Mouse (Mus musculus) embryo, embryonic 10 days (tissue): ENCODE data around the gene Cav2.

Experiments used
- DNase-seq: peaks from one replicate; pipeline ENCODE4 v3.0.0-alpha.2; 2015; ENCODE audit warnings: low spot score

Gene Cav2

DNA sequence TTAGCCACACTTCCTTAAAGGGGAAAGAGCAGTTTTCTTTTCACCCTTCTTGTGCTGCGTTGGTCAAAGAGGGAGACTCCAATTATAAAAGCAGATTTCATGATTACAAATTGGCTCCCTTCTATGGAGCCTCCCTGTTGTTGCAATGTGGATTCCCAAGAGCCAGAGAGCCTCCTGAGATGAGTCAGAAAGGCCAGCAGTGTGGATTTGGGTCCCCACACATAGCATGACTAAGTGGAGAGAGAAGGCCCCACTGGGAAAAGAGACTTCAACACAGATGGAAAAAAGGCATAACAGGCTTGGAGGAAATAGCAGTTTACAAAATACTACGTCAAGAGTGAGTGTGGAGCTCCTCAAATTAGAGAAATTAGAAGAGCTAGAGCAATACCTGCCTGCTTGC lies 28.3 kb downstream of the Cav2 start:
- DNase-seq = no peak

DNA sequence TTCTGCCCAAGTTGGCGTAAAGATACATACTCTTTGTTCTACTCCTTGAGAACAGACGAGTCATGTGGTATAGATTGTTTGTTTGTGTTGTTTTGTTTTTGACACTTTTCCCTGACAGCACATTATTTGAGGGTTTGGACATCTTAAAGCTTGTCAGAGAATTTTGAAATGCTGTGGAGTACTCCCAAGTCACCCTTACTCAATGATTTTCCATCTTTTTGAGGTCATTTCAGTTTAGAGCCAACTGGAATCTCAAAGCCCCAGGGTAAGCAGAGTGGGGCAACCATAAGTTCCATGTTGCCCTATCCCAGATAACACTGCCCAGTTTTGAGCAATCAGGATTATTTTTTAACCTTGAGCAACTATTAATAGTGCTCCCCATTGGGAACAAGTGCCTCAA lies 33.3 kb downstream of the Cav2 start:
- no peak for DNase-seq

DNA sequence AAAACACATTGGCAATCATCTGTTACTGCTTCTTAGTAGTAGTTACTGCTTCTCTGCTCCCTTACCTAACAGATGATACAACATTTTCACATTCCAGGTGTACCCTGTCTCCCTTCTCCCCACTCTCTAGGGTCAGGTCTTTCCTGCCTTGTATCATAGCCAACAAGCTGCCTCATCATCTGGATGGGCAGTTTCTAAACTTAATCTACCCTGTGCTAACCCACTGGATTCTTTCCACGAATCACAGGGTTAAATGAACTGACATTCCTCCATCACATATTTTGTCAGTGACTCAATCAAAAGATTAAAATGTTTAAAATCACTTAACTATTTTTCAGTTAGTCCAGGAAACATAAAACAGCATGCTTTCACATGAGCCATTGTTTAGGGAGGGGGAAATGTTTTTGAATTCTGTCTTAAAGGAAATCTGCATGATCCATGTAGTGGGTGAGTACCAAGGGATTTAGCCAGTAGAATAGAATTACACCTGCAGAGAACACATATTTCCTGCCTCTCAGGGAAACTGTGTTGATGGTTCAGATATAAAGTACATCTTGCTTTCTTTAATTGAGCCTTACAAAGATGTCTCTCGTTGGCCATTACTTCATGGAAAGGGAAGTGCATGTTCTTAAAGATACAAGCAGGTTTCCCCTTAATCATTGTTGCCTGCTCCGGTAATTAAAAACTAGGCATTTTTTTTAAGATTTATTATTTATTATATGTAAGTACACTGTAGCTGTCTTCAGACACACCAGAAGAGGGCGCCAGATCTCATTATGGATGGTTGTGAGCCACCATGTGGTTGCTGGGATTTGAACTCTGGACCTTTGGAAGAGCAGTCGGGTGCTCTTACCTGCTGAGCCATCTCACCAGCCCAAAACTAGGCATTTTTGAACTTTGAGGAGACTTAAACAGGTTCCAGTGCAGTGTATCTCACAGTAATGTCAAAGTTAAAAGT lies 34.0 kb downstream of the Cav2 start:
- DNase-seq = no peak

DNA sequence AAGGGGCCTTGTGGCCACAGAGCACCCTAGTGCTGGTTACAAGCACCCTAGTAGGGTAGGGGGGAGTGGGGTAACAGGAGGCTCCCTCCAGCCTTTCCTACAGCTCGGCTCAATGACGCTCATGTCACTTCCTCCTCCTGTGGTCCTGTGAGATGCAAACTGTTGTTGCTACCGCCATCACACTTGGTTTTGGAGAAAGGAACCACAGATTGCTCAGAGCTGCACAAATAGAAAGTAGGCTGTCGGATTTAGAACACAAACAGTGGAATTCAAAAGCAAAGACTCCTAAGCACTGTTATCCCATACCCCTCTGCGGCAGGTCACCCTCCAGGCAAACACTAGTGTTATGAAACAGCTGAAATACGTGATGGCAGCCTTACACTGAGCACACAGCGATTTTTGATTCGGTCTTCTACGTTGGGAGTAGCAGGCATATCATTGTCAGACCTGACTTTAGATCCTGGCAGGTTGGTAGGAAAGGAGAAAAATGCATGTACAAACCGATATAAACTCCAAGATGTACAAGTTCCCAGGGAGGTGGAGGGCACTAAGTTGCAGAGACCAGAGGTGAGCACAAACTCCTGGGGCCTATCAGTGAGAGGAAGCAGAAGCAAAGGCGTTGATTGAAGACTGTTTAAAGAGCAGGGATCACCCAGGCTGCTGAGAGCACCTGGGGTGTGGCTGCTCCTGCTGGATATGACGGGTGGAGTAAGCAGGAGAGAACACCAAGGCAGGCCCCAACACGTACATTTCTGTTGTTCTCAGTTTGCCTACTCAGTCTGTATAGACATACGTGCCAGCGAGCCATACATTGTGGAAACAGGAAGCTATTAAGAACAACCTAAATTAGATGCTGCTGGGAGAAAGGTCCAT lies 35.5 kb downstream of the Cav2 start:
- no peak for DNase-seq

DNA sequence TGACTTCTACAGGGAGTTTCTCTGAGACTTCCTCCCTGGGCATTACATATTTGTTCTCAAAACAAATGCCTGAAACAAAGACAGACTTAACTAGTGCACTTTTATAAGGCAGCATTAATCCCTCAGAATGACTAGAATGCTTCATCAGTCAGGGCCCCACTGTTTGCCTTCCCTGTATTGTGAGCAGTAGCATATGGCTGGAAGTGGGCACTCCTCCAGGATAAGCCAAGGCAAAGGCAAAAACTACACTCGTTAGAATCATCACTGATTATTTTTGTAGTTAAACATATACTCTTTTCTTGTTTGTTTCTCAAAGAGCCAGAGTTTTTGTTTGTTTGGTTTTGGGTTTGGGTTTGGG lies 36.2 kb downstream of the Cav2 start:
- DNase-seq = no peak

DNA sequence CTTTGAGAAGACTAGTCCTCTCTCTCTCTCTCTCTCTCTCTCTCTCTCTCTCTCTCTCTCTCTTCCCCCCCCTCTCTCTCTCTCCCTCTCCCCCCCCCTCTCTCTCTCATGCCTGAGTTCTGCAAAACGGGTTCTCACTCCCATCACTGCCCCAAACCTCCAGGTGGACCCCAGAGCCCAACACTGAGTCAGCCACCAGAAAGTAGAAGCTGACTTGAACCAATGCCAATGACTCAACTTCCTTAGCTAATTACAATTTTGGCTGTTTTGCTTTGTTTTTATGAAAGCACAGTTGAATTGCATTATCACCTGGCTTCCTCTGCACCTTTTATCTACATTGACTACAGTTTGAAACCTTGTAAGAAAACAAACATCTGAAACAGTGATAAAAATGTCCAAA lies 37.0 kb downstream of the Cav2 start:
- no peak for DNase-seq

DNA sequence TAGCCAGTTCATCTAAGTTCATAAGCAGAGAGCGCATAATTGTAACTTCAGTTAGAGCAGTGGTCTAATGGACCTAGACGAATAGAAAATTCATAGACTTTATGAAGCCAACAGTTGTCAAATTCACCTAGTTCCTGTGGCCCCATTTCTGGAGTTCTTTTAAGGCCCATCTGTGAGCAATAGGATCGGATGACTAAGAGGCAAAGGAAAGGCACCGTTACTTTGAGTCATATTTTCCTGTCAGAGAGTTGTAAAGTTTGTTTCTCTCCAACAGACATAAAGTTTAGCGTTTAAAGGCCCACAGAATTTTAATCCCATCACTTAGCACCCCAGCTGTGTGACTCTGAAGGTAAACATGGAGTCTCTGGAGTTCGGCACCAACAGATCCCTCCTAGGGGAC lies 41.0 kb downstream of the Cav2 start:
- DNase-seq = no peak

DNA sequence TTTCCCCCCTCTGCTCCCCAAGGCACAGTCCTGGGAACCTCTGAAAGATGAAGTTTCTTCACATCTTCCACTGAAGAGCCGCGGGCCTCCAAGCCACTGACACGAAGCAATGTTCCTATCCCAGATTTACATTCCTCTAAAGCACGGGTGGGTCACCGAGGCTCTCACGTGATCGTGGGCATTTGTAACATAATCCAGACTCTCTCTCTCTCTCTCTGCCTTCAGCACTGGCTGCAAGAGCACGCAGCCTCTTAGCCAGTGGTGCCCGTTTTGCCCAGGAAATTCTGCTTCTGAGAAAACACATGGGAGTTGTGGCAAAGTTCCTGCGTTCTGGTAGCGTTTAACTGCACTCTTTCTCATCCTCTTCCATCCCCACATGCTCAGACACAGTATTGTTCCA lies 46.2 kb downstream of the Cav2 start:
- DNase-seq = no peak

DNA sequence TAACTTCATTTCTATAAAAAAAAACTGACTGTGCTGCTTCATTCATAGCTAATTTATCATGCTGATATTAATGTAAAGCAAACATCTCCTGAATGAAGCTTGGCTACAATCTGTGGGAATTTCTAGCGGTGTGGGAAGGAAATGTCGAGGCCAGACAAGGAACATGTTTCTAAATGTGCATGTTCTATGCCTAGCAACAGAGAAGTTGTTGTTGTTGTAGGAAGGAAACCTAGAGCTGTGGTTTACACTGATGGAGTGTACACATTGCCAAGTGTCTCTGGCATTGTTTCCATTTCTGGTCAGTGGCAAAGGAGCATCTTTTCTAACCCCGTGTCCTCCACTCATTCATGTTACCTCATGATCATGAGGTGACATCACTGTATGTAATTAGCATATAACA lies 48.8 kb downstream of the Cav2 start:
- no peak for DNase-seq

DNA sequence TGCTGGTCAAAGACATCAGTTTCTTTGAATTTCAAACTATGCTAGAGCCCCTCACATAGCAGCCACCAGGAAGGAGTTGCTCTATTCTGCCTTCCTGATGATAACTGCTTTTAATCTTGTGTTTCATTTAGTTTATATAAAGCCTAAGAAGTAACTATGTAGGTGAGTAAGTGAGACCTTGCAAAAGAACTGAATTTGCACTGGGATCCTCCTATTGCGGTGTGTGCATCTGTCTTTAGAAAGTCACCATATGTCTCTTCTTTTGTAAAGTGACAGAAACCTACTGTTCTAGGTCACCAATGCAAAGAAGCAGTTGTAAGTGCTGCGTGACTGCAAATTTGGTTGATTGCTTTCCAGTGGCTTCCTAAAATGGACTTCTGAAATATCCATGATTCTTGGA lies 56.7 kb downstream of the Cav2 start:
- no peak for DNase-seq
